Mouse (Mus musculus) E14TG2a.4 (cell line): Measurements from ENCODE around the gene Hgd.

Experiments used
- H3K27me3 ChIP-seq: 2 replicates; pipeline ENCODE4 v1.6.1; 2014; ENCODE audit warnings: low read length, control low read depth; ENCODE audit not compliant: insufficient read depth
- H3K36me3 ChIP-seq: 2 replicates; pipeline ENCODE4 v1.6.1; 2014; ENCODE audit warnings: low read length, control low read depth; ENCODE audit not compliant: insufficient read depth
- H3K4me1 ChIP-seq: replicated peaks from 2 replicates; pipeline ENCODE4 v1.6.1; 2014; ENCODE audit warnings: low read depth, low read length, control low read depth
- H3K4me3 ChIP-seq: replicated peaks from 2 replicates; pipeline ENCODE4 v1.5.1; 2014; ENCODE audit warnings: mild to moderate bottlenecking, low read length
- H3K9me3 ChIP-seq: 2 replicates; pipeline ENCODE4 v1.6.1; 2014; ENCODE audit warnings: low read length, control low read depth
- CTCF ChIP-seq: conservative IDR thresholded peaks from 2 replicates; pipeline ENCODE4 v1.5.1; 2014; ENCODE audit warnings: low read length
- NANOG ChIP-seq: IDR thresholded peaks from 2 replicates; pipeline ENCODE4 v1.6.1; 2014; ENCODE audit warnings: borderline replicate concordance, low read length, mixed read lengths
- POU5F1 ChIP-seq: IDR thresholded peaks from 2 replicates; pipeline ENCODE4 v1.6.1; 2014; ENCODE audit warnings: low read length, borderline replicate concordance

Gene Hgd

DNA sequence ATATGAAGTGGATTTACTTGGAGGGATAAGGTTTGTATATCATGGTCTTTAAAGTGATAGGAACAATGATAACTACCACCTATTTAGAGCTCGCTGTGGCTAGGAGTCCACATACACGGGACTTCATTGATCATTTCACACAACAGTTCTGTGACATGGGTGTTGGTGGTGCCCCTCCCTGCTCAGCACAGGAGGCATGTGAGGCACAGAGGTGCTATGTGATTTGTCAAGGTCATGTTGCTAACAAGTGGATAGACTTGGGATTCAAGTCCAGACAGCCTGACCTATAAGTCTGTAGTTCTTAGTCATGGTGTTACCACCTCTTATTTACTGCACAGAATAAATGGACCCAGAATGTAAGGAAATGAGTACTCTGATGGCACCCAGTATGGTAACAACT is 29.0 kb upstream of the Hgd start:
- no peak for TF ChIP-seq CTCF
- no peak for TF ChIP-seq NANOG
- no peak for TF ChIP-seq POU5F1
- no peaks in the 10 kb centered on the region for H3K9me3 ChIP-seq

DNA sequence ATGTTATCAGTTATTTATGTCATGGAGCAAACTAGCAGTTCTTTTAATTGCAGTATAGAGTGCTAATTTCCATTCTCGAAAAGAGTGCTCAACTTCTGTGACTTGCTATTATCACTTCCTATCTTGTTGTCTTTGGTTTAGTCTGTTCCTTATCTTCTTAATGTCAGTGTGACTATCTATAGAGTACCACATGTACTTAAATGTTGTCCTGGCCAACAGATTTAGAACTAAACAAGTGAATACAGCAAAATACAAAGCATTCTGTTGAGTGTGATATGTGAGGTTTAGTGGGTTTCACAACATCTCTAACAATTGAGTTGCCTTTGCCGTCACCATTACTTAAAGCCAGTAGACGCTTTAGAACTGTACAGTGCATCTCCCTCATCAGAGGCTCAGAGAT is 27.1 kb upstream of the Hgd start:
- H3K9me3 ChIP-seq: no peaks in the 10 kb centered on the region
- H3K27me3 ChIP-seq: no peaks in the 10 kb centered on the region
- no peaks in the 10 kb centered on the region for H3K4me1 ChIP-seq
- H3K36me3 ChIP-seq: peaks cover 15% of the 10 kb centered on the region
- TF ChIP-seq NANOG (no peak), CTCF (no peak), POU5F1 (no peak)
- no peak overlapping the region for H3K4me3 ChIP-seq

More for the DNA sequence above, 29.0 kb upstream of the Hgd start:
- H3K36me3 ChIP-seq: no peaks in the 10 kb centered on the region
- peaks cover 3% of the 10 kb centered on the region for H3K4me1 ChIP-seq
- H3K27me3 ChIP-seq: no peaks in the 10 kb centered on the region
- H3K4me3 ChIP-seq: no peak overlapping the region

DNA sequence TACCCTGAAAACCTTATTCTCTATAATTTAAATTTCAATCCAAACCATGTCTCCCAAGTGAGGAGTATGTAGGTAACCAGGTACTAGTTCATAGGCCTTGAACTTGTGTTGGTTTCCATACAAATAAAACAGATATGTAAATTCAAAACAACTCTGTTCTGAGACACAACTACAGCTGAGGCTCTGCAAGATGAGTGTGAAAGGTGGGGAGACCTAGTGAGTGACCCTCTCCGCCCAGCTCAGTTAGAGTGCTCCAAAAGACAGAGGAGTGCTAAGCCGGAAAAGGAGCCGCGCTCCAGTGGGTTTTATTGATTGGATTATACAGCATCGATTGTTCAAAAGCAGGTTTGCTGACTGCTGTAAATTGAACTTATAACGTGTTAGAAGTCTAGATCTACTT is 17.5 kb upstream of the Hgd start:
- no peak overlapping the region for H3K4me3 ChIP-seq
- no peak for TF ChIP-seq POU5F1
- no peak for TF ChIP-seq NANOG
- TF ChIP-seq CTCF: no peak
- H3K36me3 ChIP-seq: peaks cover 5% of the 10 kb centered on the region

DNA sequence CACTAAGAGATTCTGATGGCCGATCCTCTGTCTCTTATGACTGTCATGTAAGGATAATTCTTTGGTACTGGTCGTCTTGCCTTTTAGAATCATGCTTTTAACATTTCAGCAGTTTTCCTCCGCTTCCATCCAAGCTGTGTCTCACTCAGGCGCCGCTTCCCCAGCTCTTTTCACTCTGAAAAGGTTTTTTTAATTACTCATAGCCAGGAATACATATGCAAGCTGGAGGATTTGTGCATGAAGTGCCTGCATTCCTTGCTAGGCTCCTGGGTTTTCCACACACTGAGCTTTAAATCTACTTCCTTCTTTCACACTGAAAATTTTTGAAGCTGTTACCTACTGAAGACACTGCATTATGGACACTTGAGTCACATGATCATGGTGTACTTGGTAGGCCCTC is 17.0 kb upstream of the Hgd start:
- TF ChIP-seq POU5F1 (no peak), NANOG (no peak), CTCF (no peak)
- H3K4me1 ChIP-seq: peaks cover 9% of the 10 kb centered on the region; the same call in 1 of the 2 replicates

More for the DNA sequence above, 17.5 kb upstream of the Hgd start:
- H3K27me3 ChIP-seq: no peaks in the 10 kb centered on the region
- H3K9me3 ChIP-seq: no peaks in the 10 kb centered on the region
- peaks cover 9% of the 10 kb centered on the region; the same call in 1 of the 2 replicates for H3K4me1 ChIP-seq

DNA sequence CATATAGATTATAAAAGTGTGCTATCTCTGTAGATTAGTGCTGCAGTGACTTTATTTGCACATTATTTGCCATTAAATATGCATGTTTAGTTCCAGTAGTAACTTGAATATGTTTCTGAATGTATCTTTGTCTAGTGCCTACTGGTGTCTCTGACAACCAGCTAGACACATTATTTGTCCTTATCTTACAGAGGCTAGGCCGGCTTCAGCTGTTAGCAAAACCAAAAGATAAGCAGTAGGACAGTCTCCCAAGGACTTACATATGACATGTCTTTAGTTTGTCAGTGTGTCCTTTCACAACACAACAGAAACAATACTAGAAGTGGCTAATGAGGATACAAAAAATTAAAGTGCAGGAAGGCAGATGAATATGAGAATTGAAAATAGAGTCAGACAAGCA is 14.8 kb upstream of the Hgd start:
- peaks cover 9% of the 10 kb centered on the region; the same call in 1 of the 2 replicates for H3K4me1 ChIP-seq
- H3K4me3 ChIP-seq: no peak overlapping the region
- no peak for TF ChIP-seq CTCF
- no peak for TF ChIP-seq NANOG
- TF ChIP-seq POU5F1: no peak
- no peaks in the 10 kb centered on the region for H3K27me3 ChIP-seq
- no peaks in the 10 kb centered on the region for H3K9me3 ChIP-seq
- H3K36me3 ChIP-seq: no peaks in the 10 kb centered on the region; the same call in 1 of the 2 replicates

More for the DNA sequence above, 17.0 kb upstream of the Hgd start:
- Histone ChIP-seq H3K27me3 (no peaks in the 10 kb centered on the region), H3K9me3 (no peaks in the 10 kb centered on the region), H3K4me3 (no peak overlapping the region), H3K36me3 (no peaks in the 10 kb centered on the region; the same call in none of the 2 replicates)

DNA sequence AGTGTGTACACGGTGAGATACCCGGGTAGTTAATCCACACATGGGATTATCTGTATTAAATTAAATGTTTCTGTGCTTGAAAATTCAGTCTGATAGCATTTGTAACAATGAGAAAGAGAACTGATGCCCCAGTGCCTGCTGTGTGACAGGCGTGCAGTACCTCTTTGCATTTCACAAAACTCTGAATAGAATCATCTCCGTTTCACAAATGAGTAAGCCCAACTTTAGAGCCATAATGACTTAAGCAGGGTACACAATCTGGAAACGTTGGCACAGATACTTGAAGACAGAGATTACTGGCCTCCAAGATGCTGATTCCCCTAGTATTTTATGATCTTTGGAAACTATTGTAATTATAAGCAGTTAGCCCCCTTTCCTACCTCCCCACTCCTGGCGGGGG is 13.8 kb upstream of the Hgd start:
- H3K4me1 ChIP-seq: peaks cover 9% of the 10 kb centered on the region; the same call in 1 of the 2 replicates
- no peaks in the 10 kb centered on the region for H3K9me3 ChIP-seq
- peaks cover 4% of the 10 kb centered on the region for H3K36me3 ChIP-seq
- no peak overlapping the region for H3K4me3 ChIP-seq
- TF ChIP-seq POU5F1: no peak
- TF ChIP-seq CTCF: no peak
- TF ChIP-seq NANOG: no peak
- no peaks in the 10 kb centered on the region for H3K27me3 ChIP-seq

DNA sequence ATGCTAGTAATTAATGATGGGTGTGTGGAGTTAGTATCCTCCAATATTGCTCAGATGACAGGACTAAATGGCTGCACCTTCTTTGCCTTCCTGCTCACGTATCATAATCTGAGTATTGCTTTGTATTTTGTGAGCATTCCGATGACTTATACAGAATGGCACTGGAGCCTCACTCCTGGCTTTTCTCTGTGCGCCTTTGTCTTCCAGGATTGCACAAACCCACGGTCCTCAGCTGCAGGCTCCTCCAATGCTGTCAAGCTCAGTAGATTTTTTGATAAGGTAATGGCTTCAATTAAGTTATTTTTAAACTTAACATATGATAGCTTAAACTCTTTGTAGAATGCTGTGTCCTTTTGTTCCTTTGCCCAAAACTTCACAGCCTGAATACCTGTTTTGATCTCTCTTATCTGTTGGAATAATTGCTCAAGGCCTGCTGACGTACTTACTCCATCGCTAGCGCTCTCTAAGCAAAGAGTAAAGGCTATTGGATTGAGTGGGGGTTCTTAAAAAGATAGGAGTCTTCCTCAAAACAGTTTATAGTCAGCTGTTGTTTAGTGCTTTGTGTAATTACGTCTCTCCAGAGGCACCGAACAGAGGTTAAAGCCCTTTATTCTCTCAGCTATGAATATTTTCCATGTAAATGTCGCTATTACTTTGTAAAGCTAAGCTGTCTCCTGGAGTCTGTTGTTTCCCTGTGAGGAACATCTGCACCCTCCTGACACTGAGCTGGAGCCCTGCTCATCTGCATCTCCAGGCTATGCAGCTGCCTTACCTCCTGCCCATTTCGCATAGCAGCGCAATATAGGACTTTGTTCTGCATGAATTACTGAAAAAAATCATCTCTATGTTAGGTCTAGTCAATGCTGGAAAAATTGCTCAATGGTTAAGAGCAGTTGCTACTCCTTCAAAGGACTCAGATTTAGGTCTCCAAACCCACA is 12.6 kb upstream of the Hgd start:
- H3K4me3 ChIP-seq: no peak overlapping the region
- TF ChIP-seq NANOG (no peak), CTCF (no peak), POU5F1 (no peak)
- peaks cover 9% of the 10 kb centered on the region; the same call in 1 of the 2 replicates for H3K4me1 ChIP-seq
- H3K27me3 ChIP-seq: no peaks in the 10 kb centered on the region
- no peaks in the 10 kb centered on the region for H3K9me3 ChIP-seq
- H3K36me3 ChIP-seq: peaks cover 5% of the 10 kb centered on the region

DNA sequence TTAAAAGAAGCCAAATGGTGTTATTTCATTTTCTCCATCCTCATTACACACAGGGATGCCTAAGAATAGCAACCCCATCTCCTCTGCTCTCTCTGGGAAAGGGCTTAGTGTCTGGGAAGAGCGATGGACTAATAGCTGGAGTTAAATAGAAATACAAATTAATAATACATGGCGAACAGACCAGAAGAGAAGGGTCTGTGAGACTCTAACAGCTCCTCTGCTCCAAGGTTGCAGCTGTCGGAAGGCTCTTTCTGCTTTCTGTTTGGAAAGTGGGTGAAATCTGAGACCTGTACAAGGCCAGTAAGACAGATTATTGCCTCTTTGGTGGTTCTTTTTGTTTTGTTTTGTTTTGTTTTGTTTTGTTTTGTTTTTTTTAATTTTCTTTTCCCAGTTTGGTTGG is 8.4 kb upstream of the Hgd start:
- H3K4me1 ChIP-seq: no peaks in the 10 kb centered on the region
- no peak for TF ChIP-seq CTCF
- TF ChIP-seq POU5F1: no peak
- TF ChIP-seq NANOG: no peak
- peaks cover 5% of the 10 kb centered on the region for H3K36me3 ChIP-seq
- H3K4me3 ChIP-seq: no peak overlapping the region
- H3K27me3 ChIP-seq: no peaks in the 10 kb centered on the region
- H3K9me3 ChIP-seq: no peaks in the 10 kb centered on the region
